Mouse (Mus musculus) neural tube, embryonic 15.5 days (tissue): ENCODE results near the gene Dnajb4. TPM values are rescaled to one million over a fixed set of nuclear protein-coding genes. Genes with fewer than 3 reads are reported as not detected.
"Not testable (repeated sequence)": the region's sequence is repeated elsewhere in the genome, so short reads cannot be mapped to it uniquely, and the experiment has no call there.

Experiments used
- ATAC-seq: fragments of 200-750 bp; cut with Nextera tagmentation; 2 replicates; pipeline ENCODE4 v1.8.0; 2017; ENCODE audit warnings: mild to moderate bottlenecking, moderate TSS enrichment, moderate library complexity; ENCODE audit not compliant: low FRiP score
- H3K27ac ChIP-seq: fragments of 300-500 bp; sonication (generic); replicated peaks from 2 replicates; pipeline ENCODE4 v1.5.1; 2015; ENCODE audit warnings: mild to moderate bottlenecking, inconsistent platforms
- H3K27me3 ChIP-seq: fragments of 300-500 bp; sonication (generic); replicated peaks from 2 replicates; pipeline ENCODE4 v1.6.1; 2015; ENCODE audit warnings: inconsistent platforms
- H3K36me3 ChIP-seq: fragments of 300-500 bp; sonication (generic); 2 replicates; pipeline ENCODE4 v1.6.1; 2015; ENCODE audit warnings: inconsistent platforms
- H3K4me1 ChIP-seq: fragments of 300-500 bp; sonication (generic); 2 replicates; pipeline ENCODE4 v1.6.1; 2015; ENCODE audit warnings: inconsistent platforms
- H3K4me2 ChIP-seq: fragments of 300-500 bp; sonication (generic); 2 replicates; pipeline ENCODE4 v1.6.1; 2015; ENCODE audit warnings: inconsistent platforms, mild to moderate bottlenecking, moderate library complexity
- H3K4me3 ChIP-seq: fragments of 300-500 bp; sonication (generic); replicated peaks from 2 replicates; pipeline ENCODE4 v1.5.1; 2015; ENCODE audit warnings: mild to moderate bottlenecking, inconsistent platforms
- H3K9ac ChIP-seq: fragments of 300-500 bp; sonication (generic); replicated peaks from 2 replicates; pipeline ENCODE4 v1.6.1; 2015; ENCODE audit warnings: mild to moderate bottlenecking, inconsistent platforms
- H3K9me3 ChIP-seq: fragments of 300-500 bp; sonication (generic); replicated peaks from 2 replicates; pipeline ENCODE4 v1.6.1; 2016; ENCODE audit warnings: inconsistent platforms
- WGBS: fragments of 180-500 bp; shearing (Covaris S2); methylation state at CpG from one replicate; pipeline ENCODE4 v1.1.7; 2015; ENCODE audit warnings: mixed read lengths; 5-methylcytosine and 5-hydroxymethylcytosine counted together
- polyA plus RNA-seq: library from polyadenylated mRNA; unstranded; fragments of >200 nt; fragmentation: Nextera tagmentation; extraction: Ambion mirVana; gene quantifications from 2 replicates; pipeline ENCODE4 v1.2.1, GENCODE M21; 2015

The Dnajb4 gene
- polyA plus RNA-seq, 1 experiment from 2014 or later = 45.6 TPM

GRCm38 (mm10) chr3:152136106-152136505, 74.0 kb downstream of the Dnajb4 start:
- not testable (repeated sequence) for H3K9me3 ChIP-seq, H3K4me2 ChIP-seq, H3K27me3 ChIP-seq, H3K4me3 ChIP-seq, ATAC-seq, H3K27ac ChIP-seq, H3K36me3 ChIP-seq, H3K4me1 ChIP-seq, H3K9ac ChIP-seq
- 80% methylated on average over 16 of the region's 16 CpGs for WGBS

DNA sequence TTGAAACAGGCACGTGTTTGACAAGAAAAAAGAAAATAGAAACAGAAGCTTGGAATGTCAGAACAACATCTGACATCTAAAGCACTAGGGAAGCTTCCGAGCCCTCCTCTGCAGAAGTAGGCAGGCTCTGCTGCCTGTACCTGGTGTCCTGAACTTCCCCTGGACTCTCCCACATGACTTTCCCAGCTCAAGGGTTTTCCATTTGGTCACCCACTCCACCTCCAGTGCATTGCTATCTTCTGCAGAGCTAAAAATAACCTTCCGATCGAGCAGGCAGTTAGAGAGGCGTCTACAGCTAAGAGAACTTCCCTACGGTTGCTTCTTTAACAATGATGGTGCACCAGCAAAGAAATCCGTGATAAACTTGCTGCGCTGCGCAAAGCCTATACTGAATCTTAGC, 76.5 kb downstream of the Dnajb4 start:
- H3K36me3 ChIP-seq = no peaks in the 10 kb centered on the region
- no peaks in the 10 kb centered on the region for H3K9me3 ChIP-seq
- no peak for ATAC-seq
- H3K27me3 ChIP-seq = no peaks in the 10 kb centered on the region
- 85% methylated on average over 9 of the region's 9 CpGs for WGBS
- no peak overlapping the region for H3K27ac ChIP-seq
- no peak overlapping the region for H3K4me2 ChIP-seq
- H3K4me3 ChIP-seq = no peak overlapping the region
- no peaks in the 10 kb centered on the region for H3K4me1 ChIP-seq
- no peak overlapping the region for H3K9ac ChIP-seq

DNA sequence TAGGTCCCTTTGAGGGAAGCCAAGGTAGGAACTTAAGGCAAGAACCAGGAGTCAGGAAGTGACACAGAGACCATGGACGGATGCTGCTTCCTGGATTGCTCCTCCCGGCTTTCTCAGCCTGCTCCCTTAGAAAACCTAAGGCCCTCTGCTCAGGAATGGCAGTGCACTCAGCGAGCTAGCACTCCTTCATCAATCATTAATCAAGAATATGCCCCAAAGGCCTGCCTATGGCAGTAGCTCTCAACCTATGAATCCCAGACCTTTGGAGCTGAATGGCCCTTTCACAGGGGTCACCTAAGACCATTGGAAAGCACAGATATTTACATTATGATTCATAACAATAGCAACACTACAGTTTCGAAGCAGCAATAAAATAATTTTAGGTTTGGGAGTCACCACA, 79.1 kb downstream of the Dnajb4 start:
- Histone ChIP-seq H3K4me2 (no peak overlapping the region), H3K9me3 (no peaks in the 10 kb centered on the region), H3K36me3 (no peaks in the 10 kb centered on the region), H3K27me3 (no peaks in the 10 kb centered on the region), H3K4me3 (no peak overlapping the region), H3K27ac (no peak overlapping the region), H3K4me1 (no peaks in the 10 kb centered on the region), H3K9ac (no peak overlapping the region)
- no peak for ATAC-seq
- WGBS = 88% methylated on average over 4 of the region's 4 CpGs

DNA sequence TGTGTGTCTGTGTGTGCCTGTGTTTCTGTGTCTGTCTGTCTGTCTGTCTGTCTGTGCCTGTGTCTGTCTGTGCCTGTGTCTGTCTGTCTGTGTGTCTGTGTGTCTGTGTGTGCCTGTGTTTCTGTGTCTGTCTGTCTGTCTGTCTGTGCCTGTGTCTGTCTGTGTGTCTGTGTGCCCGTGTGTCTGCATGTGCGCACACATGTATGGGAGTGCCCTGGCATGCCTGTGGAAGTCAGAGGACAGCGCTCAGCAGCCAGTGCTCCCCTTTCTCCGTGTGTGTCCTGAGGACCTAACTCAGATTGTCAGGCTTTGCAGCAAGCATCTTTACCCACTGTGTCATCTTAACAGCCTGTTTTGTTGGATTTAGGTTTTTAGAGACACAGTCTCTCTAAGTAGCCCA, 80.7 kb downstream of the Dnajb4 start:
- not testable (repeated sequence) for H3K4me1 ChIP-seq, H3K9ac ChIP-seq, H3K27me3 ChIP-seq, H3K27ac ChIP-seq, ATAC-seq, H3K4me2 ChIP-seq, H3K9me3 ChIP-seq, H3K36me3 ChIP-seq, H3K4me3 ChIP-seq
- 97% methylated on average over 4 of the region's 4 CpGs for WGBS

GRCm38 (mm10) chr3:152128631-152129030, 81.5 kb downstream of the Dnajb4 start:
- H3K36me3 ChIP-seq = no peaks in the 10 kb centered on the region
- WGBS = 77% methylated on average over 7 of the region's 7 CpGs
- H3K9ac ChIP-seq = no peak overlapping the region
- no peak for ATAC-seq
- H3K27me3 ChIP-seq = no peaks in the 10 kb centered on the region
- H3K9me3 ChIP-seq = no peaks in the 10 kb centered on the region
- H3K4me1 ChIP-seq = no peaks in the 10 kb centered on the region
- H3K27ac ChIP-seq = no peak overlapping the region
- H3K4me3 ChIP-seq = no peak overlapping the region
- no peak overlapping the region for H3K4me2 ChIP-seq

Other genes starting within 250 kb of the Dnajb4 start
- gene Gipc2, start 44.1 kb downstream of the Dnajb4 start, polyA plus RNA-seq = 11.4 and 19.3 TPM in 2 replicates
- gene Fubp1, start 120 bp upstream of the Dnajb4 start, polyA plus RNA-seq = 184 and 185 TPM in 2 replicates
- gene Nexn, start 56.0 kb upstream of the Dnajb4 start, polyA plus RNA-seq = 2.4 and 5.9 TPM in 2 replicates
- gene Miga1, start 130.1 kb upstream of the Dnajb4 start, polyA plus RNA-seq = 16.8 and 17.3 TPM in 2 replicates
- gene Usp33, start 136.2 kb upstream of the Dnajb4 start, polyA plus RNA-seq = 80.9 and 88.5 TPM in 2 replicates
- gene Zzz3, start 185.2 kb upstream of the Dnajb4 start, polyA plus RNA-seq = 23.4 and 27.5 TPM in 2 replicates